Mouse (Mus musculus) cerebellum, adult 2 months (tissue): ENCODE data around the gene Chst7.

Source experiments
- CTCF ChIP-seq: fragments of 200-500 bp; IDR thresholded peaks from 2 replicates; pipeline ENCODE4 v1.5.1; 2011; ENCODE audit warnings: low read depth, mild to moderate bottlenecking, control low read depth, low read length, moderate library complexity, borderline replicate concordance; ENCODE audit not compliant: insufficient read depth
- POLR2A ChIP-seq: fragments of 200-500 bp; IDR thresholded peaks from 2 replicates; pipeline ENCODE4 v1.6.1; 2011; ENCODE audit warnings: low read length, control low read depth, borderline replicate concordance; ENCODE audit not compliant: insufficient read depth

- TF ChIP-seq CTCF = no peak
- TF ChIP-seq POLR2A = no peak
These were observed 872 bp downstream of the Chst7 start for GRCm38 (mm10) chrX:20060096-20060768.
